Mouse (Mus musculus): ENCODE measurements around the gene E2f6. TPM values are rescaled to one million over a fixed set of nuclear protein-coding genes. Genes with fewer than 3 reads are reported as not detected.

E2f6 gene
- total and polyA plus RNA-seq, 2 experiments from 2014 or later: 20.0 to 21.2 TPM

GRCm38 (mm10) chr12:16865871-16866270, 55.1 kb downstream of the E2f6 start:
- DNase-seq (ENCODE audit: low spot score): no peak
- WGBS: 70% methylated on average over 3 of the region's 3 CpGs

DNA sequence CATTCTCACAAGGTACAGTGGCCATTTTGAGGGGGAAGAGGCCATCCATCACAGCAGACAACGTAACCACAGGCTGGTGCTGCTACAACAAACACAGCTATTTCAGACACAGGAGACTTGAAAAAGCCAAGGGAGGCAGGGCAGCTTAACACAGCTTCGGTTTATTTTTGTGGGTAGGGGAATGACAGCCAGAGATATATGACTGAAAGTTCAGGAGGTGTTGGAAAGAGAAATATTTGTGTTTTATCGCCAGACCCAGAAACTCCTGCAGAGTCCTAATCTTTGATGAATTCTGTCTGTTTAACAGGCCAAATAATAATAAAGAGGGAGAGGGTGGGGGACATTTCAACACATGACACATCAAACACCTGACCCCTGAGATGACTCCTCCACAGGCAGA, 55.7 kb downstream of the E2f6 start:
- DNase-seq (ENCODE audit: low spot score): no peak
- no peak overlapping the region for H3K27ac ChIP-seq
- H3K4me2 ChIP-seq (ENCODE audit: low read depth, low read length): no peak overlapping the region
- H3K36me3 ChIP-seq (ENCODE audit: insufficient read depth, low read length): no peaks in the 10 kb centered on the region
- ATAC-seq: no peak
- 60% methylated on average over 3 of the region's 3 CpGs for WGBS
- no peak overlapping the region for H3K9ac ChIP-seq (replicated peaks; ENCODE audit: low read length)
- H3K4me1 ChIP-seq (ENCODE audit: insufficient read depth, low read length): 0 out of 2 replicates have a peak, but pooled peaks cover 5% of the 10 kb centered on the region
- no peaks in the 10 kb centered on the region for H3K27me3 ChIP-seq (ENCODE audit: insufficient read depth, low read length)
- H3K9me3 ChIP-seq (ENCODE audit: low read length): no peaks in the 10 kb centered on the region
- TF ChIP-seq CTCF (IDR thresholded peaks at IDR 0.05; ENCODE audit: low read depth): no peak
- no peak overlapping the region for H3K4me3 ChIP-seq (ENCODE audit: low read length)

More at GRCm38 (mm10) chr12:16865871-16866270, 55.1 kb downstream of the E2f6 start:
- no peaks in the 10 kb centered on the region for H3K27me3 ChIP-seq (ENCODE audit: insufficient read depth, low read length)
- no peak for ATAC-seq
- H3K4me2 ChIP-seq (ENCODE audit: low read depth, low read length): no peak overlapping the region
- H3K9me3 ChIP-seq (ENCODE audit: low read length): no peaks in the 10 kb centered on the region
- H3K27ac ChIP-seq: no peak overlapping the region
- H3K9ac ChIP-seq (replicated peaks; ENCODE audit: low read length): no peak overlapping the region
- TF ChIP-seq CTCF (IDR thresholded peaks at IDR 0.05; ENCODE audit: low read depth): no peak
- H3K36me3 ChIP-seq (ENCODE audit: insufficient read depth, low read length): no peaks in the 10 kb centered on the region
- no peak overlapping the region for H3K4me3 ChIP-seq (ENCODE audit: low read length)
- H3K4me1 ChIP-seq (ENCODE audit: insufficient read depth, low read length): 0 out of 2 replicates have a peak, but pooled peaks cover 5% of the 10 kb centered on the region

DNA sequence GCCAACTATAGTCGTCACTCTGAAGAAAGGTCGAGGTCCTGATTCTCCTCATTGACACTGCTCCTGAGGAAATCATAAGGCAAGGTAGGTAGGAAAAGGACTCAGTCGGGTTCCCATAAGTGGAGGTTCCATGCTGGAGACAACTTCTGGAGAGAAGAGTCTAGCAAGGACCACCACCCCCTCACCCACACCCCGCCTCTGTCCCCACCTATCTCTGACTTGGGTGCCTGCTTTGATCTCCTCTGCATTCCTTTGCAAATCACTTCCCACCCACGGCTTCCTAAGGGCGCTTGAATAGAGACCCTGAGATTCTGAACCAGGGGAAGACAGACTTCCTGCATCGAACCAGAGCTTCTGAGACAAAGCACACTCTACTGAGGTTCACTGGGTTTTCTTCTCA, 56.5 kb downstream of the E2f6 start:
- TF ChIP-seq CTCF (IDR thresholded peaks at IDR 0.05; ENCODE audit: low read depth): no peak
- H3K36me3 ChIP-seq (ENCODE audit: insufficient read depth, low read length): no peaks in the 10 kb centered on the region
- DNase-seq (ENCODE audit: low spot score) (no peak), ATAC-seq (no peak)
- no peak overlapping the region for H3K27ac ChIP-seq
- H3K9me3 ChIP-seq (ENCODE audit: low read length): no peaks in the 10 kb centered on the region
- WGBS: 73% methylated on average over 7 of the region's 7 CpGs
- H3K4me1 ChIP-seq (ENCODE audit: insufficient read depth, low read length): 0 out of 2 replicates have a peak, but pooled peaks cover 5% of the 10 kb centered on the region
- H3K9ac ChIP-seq (replicated peaks; ENCODE audit: low read length): no peak overlapping the region
- H3K4me2 ChIP-seq (ENCODE audit: low read depth, low read length): no peak overlapping the region
- H3K4me3 ChIP-seq (ENCODE audit: low read length): no peak overlapping the region
- H3K27me3 ChIP-seq (ENCODE audit: insufficient read depth, low read length): no peaks in the 10 kb centered on the region

DNA sequence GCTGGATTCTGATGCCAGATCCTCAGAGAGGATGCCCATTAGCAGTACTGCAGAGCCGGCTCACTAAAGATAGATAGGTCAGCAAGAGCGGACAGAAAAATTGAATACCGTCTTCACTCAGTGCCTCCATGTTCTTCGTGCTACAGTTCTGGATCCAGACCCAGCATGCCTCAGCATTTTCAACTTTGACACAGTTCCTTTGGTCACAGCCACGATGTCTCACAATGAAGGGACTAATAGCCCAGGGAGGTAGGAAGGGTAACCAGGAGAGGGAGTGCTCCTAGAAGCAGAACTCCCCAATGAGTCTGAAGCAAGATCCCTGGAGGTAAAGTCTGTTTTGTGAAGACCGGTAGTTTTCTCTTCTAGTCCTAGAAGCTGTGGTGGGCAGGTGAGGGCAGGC, 57.9 kb downstream of the E2f6 start:
- no peaks in the 10 kb centered on the region for H3K9me3 ChIP-seq (ENCODE audit: low read length)
- H3K27me3 ChIP-seq (ENCODE audit: insufficient read depth, low read length): no peaks in the 10 kb centered on the region
- H3K4me1 ChIP-seq (ENCODE audit: insufficient read depth, low read length): 0 out of 2 replicates have a peak, but pooled peaks cover 8% of the 10 kb centered on the region
- 74% methylated on average over 6 of the region's 6 CpGs for WGBS
- no peak for ATAC-seq
- H3K27ac ChIP-seq: no peak overlapping the region
- no peak overlapping the region for H3K4me2 ChIP-seq (ENCODE audit: low read depth, low read length)
- no peak for DNase-seq (ENCODE audit: low spot score)
- no peak overlapping the region for H3K4me3 ChIP-seq (ENCODE audit: low read length)
- H3K36me3 ChIP-seq (ENCODE audit: insufficient read depth, low read length): no peaks in the 10 kb centered on the region
- H3K9ac ChIP-seq (replicated peaks; ENCODE audit: low read length): no peak overlapping the region
- no peak for TF ChIP-seq CTCF (IDR thresholded peaks at IDR 0.05; ENCODE audit: low read depth)

GRCm38 (mm10) chr12:16869091-16869778, 58.5 kb downstream of the E2f6 start:
- no peak for DNase-seq (ENCODE audit: low spot score)

DNA sequence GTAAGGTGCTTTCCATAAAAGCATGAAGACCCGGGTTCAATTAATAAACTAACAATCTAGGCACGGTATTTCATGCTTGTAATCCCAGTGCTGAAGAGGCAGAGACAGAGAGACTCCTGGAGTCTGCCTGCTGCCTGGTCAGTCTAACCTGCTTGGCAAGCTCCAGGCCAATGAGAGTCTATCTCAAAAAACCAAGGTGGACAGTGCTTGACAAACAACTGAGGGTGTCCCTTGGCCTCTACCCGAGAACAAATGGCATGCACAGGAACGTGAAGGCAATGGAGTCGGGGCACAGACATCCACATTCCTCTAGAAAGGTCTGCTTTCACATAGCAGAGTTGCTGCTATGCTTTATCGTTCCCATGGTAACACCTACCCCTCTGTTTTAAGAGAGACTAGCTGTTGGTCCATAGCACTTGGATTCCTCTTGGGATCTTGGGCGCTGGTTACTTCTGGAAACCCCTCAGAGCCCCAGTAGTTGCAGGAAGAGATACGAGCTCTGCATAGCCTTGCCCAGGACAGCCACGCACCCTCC, 59.2 kb downstream of the E2f6 start:
- 46% methylated on average over 9 of the region's 9 CpGs for WGBS
- DNase-seq (ENCODE audit: low spot score): peak; percentile 10

More at GRCm38 (mm10) chr12:16869091-16869778, 58.5 kb downstream of the E2f6 start:
- Histone ChIP-seq H3K4me1 (ENCODE audit: insufficient read depth, low read length) (0 out of 2 replicates have a peak, but pooled peaks cover 8% of the 10 kb centered on the region), H3K4me2 (ENCODE audit: low read depth, low read length) (no peak overlapping the region), H3K36me3 (ENCODE audit: insufficient read depth, low read length) (no peaks in the 10 kb centered on the region), H3K27ac (no peak overlapping the region), H3K4me3 (ENCODE audit: low read length) (no peak overlapping the region), H3K27me3 (ENCODE audit: insufficient read depth, low read length) (no peaks in the 10 kb centered on the region), H3K9me3 (ENCODE audit: low read length) (no peaks in the 10 kb centered on the region), H3K9ac (replicated peaks; ENCODE audit: low read length) (no peak overlapping the region)
- ATAC-seq: no peak
- TF ChIP-seq CTCF (IDR thresholded peaks at IDR 0.05; ENCODE audit: low read depth): no peak
- WGBS: 73% methylated on average over 8 of the region's 8 CpGs

More for the DNA sequence above, 59.2 kb downstream of the E2f6 start:
- Histone ChIP-seq H3K27ac (peak overlapping the region; percentile 73; the same call in 1 of the 2 replicates), H3K9me3 (ENCODE audit: low read length) (no peaks in the 10 kb centered on the region), H3K9ac (replicated peaks; ENCODE audit: low read length) (no peak overlapping the region), H3K4me2 (ENCODE audit: low read depth, low read length) (no peak overlapping the region), H3K4me3 (ENCODE audit: low read length) (no peak overlapping the region), H3K4me1 (ENCODE audit: insufficient read depth, low read length) (0 out of 2 replicates have a peak, but pooled peaks cover 8% of the 10 kb centered on the region), H3K36me3 (ENCODE audit: insufficient read depth, low read length) (no peaks in the 10 kb centered on the region), H3K27me3 (ENCODE audit: insufficient read depth, low read length) (no peaks in the 10 kb centered on the region)
- TF ChIP-seq CTCF (IDR thresholded peaks at IDR 0.05; ENCODE audit: low read depth): no peak
- peak; percentile 34 for ATAC-seq

Data from hindbrain, postnatal 0 days (tissue).